Mouse (Mus musculus) urinary bladder, postnatal 36 days (tissue): ENCODE results near the gene Atp5s.

ENCODE experiments used
- DNase-seq, 2 experiments: peaks; one replicate each; pipeline ENCODE4 v3.0.0; 2022; ENCODE audit warnings: low spot score in 2 of 2, mixed read lengths in 1 of 2

Gene Atp5s

GRCm38 (mm10) chr12:69732221-69732620 lies 7.5 kb downstream of the Atp5s start:
- DNase-seq, result no peak

DNA sequence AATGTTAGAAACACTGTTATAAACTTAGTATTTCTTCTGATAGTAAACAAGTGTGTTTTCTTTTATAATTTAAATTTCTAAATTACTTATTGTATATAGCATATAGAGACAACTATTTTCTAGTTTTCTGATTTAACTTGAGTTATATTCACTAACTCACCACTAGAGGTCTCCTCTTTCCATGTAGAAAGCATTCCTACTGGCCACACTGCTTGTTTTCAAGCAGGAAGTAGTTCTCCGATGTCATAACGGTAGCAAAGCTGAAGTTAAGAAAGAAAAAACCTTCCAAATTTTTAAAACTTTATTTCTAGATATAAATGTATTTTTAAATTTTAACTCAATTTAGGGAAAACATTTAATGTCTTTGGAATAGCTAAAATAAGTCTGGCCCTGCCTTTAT lies 8.8 kb downstream of the Atp5s start:
- no peak for DNase-seq

GRCm38 (mm10) chr12:69733923-69734322 lies 9.2 kb downstream of the Atp5s start:
- DNase-seq, result no peak

GRCm38 (mm10) chr12:69741965-69742364 lies 17.2 kb downstream of the Atp5s start:
- DNase-seq, result no peak

DNA sequence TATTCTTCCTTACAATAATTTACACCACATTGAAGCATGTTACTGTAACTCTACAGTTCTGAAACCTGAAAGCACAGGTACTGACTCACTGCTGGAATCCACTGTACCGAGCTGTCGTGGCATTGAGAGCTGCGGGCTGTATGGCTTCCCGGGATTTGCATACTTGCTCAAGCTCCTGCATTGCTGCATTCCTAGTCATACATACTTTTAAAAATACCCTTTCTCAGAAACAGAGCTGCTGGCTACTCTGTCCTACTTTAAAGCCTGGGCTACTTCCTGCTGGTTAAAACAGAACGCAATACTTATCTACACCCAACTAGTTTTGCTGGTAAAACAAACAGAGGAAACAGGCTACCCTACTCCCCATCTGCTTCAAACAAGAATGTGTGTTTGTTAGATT lies 19.4 kb downstream of the Atp5s start:
- DNase-seq, result no peak

DNA sequence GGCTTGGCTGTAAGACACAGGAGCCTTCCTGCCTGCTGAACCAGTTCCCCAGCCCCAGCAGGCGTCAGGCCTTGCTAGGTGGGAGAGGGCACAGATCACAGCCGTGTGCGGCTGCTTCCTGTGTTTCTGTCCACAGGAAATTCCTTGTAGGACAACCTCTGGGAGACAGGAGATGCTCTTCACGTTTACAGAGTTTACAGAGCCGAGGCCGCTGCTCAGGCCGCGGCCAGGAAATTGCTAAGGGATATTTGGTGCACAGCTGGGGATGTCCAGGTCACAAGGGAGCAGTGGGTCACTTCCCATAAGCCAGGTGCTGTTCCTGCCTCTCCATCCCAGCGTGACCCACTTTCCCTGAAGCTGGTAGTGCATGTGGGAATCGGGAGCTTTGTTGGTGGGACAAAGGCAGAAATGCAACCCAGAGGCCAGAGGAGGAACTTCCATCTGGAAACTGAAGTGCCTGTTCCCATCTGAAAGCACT lies 27.2 kb downstream of the Atp5s start:
- peak in 1 of 2 experiments; percentile 13 for DNase-seq

DNA sequence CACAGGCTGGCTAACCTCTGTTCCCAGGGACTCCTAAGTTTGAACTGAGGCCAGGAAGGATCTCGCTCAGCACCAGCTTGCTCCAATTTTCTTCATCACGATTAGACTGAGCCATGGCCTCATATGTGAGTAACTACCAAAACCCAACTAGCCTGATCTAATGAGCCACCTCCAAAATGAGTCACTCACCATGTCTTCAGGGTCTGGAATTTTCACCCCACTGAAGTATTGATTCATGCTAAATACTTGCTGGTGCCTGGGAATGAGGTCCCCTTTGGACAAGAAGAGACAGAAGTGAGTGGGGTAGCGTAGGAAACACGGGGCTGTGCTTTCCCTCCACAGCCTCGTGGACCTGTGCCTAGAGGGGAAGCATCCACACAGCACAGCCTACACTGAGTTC lies 29.2 kb downstream of the Atp5s start:
- DNase-seq, result no peak

DNA sequence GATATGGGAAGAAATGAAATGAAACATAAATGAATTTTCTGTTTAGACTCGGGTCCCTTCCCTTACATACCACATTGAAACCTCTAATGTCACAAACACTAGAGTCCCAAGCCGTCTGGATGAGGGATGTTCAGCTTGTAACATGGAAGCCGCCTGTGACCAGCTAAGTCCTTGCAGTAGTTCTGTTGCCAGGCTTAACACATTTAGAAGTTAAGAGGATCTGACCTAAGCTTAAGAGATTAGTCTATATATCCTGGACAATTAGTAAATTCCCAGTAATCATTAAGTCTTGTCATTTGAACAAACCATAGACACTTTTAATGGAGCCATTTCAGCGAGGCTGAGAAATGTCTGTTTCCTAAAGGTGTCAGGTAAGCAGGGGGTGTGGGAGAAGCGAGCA lies 31.3 kb downstream of the Atp5s start:
- no peak for DNase-seq

GRCm38 (mm10) chr12:69757418-69758141 lies 32.8 kb downstream of the Atp5s start:
- peak; percentile 46 to 80 for DNase-seq

GRCm38 (mm10) chr12:69758221-69759185 lies 33.8 kb downstream of the Atp5s start:
- no peak for DNase-seq

DNA sequence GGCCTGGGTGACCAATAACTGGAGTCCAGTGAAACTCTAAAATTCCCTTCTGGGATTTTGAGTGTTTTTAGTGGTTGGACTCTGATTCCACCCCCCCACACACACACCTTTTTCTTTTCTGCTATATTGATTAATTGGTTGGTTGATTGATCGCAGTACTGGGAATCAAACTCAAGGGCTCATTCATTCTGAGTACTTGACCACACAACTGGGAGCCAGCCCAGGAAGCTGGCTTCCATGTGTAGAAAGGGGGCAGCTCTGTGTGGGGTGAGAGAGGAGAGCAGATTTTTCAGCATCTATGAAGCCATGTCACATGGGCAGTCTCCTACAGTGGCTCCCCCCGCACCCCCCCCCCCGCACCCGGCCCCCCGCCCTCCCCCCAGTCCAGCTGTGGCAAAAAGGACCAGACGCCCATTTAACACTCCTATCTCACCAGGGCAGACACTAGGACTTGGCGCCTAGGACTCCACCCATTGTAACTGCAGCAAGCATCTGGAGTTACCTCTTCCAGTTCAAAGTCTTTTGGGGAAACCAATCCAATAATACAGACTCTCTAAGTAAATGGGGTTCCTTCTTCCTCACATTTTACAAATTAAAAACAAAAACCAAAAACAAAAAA lies 34.6 kb downstream of the Atp5s start:
- no peak for DNase-seq

DNA sequence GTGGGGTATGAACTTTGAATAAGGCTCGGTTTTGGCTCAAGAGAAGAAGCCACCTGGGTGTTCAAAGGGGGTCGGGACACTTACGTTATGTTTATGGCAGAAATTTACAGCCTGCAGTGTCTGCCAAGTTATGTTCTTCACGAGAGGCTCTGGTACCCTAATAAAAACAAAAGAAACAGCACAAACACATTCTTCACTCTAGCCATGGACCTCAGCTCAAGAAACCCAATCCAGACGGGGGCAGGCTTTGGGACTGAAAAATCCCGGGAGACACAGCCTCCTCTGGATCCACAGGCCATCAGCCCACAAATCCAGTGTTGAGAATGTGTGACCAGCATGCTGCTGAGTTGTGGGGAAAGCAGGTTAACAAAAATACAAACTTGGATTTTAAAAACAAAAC lies 35.3 kb downstream of the Atp5s start:
- no peak for DNase-seq

- no peak for DNase-seq
Observed at GRCm38 (mm10) chr12:69760743-69761406, 36.1 kb downstream of the Atp5s start.

DNA sequence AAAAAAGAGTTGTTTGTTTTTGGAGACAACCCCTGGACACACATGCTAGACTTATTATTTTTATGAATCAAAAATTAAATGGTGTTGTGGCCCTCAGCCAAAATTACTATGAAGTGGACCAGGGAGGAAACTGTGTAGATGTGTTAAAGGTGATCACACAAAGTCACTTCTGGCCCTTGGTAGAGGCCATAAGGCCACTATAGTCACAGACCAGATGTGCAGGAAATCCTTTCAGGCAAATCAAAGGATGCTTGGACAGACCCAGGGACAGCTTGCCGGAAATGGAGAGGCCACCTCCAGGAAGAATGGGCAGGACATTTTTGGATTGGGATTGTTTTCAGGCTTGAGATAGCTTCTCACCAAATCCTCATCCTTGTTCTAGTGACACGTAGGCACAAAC lies 36.9 kb downstream of the Atp5s start:
- DNase-seq, result no peak

DNA sequence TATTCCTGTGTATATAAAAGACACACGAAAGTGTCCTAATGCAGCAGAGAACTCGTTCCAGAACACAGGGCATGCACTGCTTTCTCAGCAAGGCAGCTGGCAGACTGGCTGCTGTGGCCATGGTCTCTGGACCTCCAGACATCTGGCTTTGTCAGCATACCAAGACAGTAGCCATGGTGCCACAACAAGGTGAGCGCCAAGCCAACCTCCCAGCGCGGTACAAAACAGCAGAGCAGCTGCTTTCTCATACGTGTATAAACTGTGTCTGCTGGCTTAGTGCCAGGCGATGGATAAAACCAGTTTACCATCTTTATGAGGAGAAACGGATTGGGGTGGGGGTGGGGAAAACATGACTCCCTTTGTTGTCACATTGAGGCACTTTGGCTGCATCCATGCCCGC lies 40.8 kb downstream of the Atp5s start:
- no peak for DNase-seq

DNA sequence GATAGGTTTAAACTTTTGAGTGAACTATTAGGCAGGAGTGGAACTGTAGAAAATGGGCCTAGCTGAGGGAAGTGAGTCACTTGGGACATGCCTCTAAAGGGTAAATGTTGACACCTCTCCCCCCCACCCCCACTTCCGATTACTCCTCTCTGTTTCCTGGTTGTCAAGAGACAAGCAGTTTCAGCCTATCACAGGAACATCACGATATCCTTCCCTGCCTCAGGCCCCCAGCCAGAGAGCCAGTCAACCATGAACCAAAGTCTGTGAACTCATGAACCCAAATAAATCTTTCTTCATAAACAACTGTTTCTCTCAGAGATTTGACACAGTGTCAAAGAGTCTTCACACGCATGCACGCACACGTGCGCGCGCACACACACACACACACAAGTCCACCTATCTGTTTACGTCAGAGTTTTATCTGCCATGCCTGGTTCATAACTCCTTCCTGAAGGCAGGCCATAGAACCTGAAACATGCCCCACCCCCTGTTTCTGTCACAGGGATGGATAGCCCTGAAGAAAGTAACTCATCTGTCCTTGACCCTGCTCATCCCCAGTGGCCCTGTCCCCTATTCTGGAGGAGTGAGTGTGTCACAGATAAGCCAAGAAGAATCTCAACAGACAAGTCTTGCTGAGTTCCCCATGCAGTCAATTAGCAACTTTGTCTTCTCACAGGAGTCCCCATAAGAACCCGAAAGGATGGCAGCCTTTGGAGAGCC lies 41.6 kb downstream of the Atp5s start:
- DNase-seq, result no peak

- no peak for DNase-seq
Observed at GRCm38 (mm10) chr12:69767476-69768258, 42.9 kb downstream of the Atp5s start.

DNA sequence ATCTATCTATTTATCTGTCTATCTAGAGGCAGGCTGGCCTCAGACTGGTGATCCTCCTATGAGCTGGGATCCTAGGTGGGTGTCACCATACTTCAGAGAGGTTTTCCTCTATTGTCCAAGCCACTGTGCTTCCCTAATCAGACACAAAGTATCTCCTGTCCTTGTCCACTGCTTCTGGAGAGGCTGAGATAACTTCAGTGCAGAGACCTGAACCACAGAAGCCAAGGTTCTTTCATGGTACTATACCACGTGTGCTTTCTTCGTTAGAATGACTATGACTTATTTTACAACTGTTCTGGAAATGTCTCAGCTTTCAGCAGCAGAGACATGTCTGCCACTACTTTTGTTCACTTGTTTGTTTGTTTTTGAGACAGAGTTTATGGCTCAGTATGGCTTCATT lies 44.1 kb downstream of the Atp5s start:
- DNase-seq, result no peak

- DNase-seq, result no peak
Observed at GRCm38 (mm10) chr12:69776607-69777340, 52.0 kb downstream of the Atp5s start.

DNA sequence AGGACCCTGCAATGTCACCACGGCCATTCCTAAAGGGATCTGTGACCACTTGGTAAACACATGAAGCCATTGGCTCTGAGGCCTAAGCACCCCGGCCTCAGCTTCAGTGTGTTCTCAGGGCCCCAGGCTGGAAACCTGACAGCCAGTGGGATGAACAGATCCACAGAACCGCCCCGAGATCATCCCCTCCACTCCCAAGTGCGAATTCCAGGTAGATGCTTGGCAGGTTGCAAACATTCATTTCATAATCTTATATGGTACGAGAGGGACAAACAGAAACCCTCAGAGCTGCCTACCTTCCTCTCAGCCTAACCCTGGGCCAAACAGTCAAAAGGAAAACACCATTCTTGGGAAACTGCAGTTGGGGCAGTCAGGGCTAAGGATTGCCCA lies 52.6 kb downstream of the Atp5s start:
- no peak for DNase-seq
